Mouse (Mus musculus): ENCODE results near the gene Uqcrh. TPM values are rescaled to one million over a fixed set of nuclear protein-coding genes. Genes with fewer than 3 reads are reported as not detected.
A peak's percentile ranks its signal among the peaks of the same experiment; 100 is the strongest.

The Uqcrh gene
- 1,000 to 10,000 TPM; 1,939 to 2,067 TPM for total RNA-seq (2021)
- long read RNA-seq, experiment 1, transcript Uqcrh-204 (4 exons, 579 nt) = minor isoform, 15 of 805 reads
- long read RNA-seq, experiment 1, transcript Uqcrh-202 (4 exons, 547 nt) = major isoform, 741 of 805 reads
- long read RNA-seq, experiment 1, transcript Uqcrh-205 (2 exons, 423 nt) = minor isoform, 6 of 805 reads
- long read RNA-seq, experiment 1, partial matches to known transcripts = 11 of 805 reads
- long read RNA-seq, experiment 1, other reads (novel, unspliced or antisense) = 29 of 805 reads
- long read RNA-seq, experiment 2, transcript Uqcrh-205 (2 exons, 423 nt) = minor isoform, 14 of 730 reads
- long read RNA-seq, experiment 2, transcript Uqcrh-204 (4 exons, 579 nt) = minor isoform, 5 of 730 reads
- long read RNA-seq, experiment 2, transcript Uqcrh-202 (4 exons, 547 nt) = major isoform, 661 of 730 reads
- long read RNA-seq, experiment 2, partial matches to known transcripts = 2 of 730 reads
- long read RNA-seq, experiment 2, other reads (novel, unspliced or antisense) = 45 of 730 reads

DNA sequence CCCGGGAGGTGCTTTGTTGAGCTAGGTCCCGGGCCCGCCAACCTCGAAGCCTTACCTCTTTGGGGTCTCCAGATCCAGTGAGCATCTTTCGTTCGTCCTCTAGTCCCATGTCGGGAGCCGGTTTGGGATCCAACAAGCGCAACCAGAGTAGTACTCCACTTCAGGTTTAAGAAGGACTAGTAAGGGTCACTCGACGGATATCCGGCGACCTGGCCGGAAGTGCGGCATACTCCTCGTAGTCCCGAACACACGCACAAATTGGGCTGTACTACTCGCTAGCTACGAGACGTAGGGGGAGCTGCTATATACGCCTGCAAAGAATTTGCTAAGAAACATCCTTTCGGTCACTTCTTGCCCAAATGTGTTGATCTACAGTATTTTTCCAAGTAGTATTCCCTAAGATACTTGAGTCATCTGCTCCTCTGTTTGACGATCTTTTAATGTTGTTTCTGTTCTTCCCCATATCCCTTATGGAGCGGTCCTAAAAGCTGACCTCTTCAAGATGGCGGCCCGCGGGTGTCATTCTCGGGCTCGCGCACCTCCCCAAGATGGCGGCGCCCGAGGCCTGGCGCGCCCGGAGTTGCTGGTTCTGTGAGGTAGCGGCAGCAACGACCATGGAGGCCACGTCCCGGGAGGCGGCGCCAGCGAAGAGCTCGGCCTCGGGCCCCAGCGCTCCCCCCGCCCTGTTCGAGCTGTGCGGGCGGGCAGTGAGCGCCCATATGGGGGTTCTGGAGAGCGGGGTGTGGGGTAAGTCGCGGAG lies at the start of gene Uqcrh, which contains the start of gene Lrrc41:
Gene Uqcrh, minus strand, starts transcription at position 211 of the 760 bp plus-strand sequence.
Gene Lrrc41, plus strand, starts transcription at position 409 of the 760 bp plus-strand sequence.
- DNase-seq = peak; percentile 95 to 96

DNA sequence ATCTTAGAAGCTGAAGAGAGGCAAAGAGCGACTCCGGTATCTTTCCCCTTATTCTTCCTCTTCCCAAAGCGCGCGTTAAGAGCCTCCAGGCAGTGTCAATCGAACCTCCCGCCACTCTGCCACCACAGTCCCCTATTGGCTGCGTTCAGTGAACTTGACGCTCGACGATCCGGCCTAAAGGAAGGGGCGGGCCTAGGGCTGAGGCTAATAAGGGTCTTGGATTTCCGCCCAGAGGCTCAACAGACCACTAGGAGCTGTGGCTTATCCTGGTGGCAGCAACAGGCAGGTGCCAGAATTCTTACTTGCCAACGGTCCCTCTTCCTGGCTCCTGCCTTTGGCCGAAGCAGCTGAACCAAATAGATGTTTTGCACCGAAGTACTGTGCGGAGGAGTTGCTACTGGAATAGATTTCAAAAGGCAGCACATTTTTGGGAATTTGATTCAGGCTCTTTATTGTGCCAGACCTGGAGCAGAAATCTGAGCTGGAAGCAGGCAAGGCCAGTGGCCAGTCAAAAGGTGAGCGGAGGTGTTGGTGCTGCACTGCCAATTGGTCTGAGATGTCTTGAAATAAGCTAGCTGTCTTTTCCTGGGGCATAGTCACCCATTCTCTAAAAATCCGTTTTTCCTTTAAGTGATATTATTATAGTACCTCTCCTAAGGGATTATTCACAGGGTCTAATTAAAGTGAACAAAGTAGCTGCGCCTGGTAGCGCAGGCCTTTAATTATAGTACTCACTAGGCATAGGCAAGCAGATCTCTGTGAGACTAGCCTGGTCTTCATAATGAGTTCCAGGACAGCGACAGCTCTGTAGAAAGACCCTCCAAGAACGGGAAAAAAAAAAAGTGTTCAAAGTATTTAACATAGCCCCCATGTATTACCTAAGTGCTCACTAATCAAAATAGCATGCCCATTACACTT lies 49.0 kb upstream of the Uqcrh start, which contains the start of the genes Rad54l and Pomgnt1:
Gene Rad54l, minus strand, starts transcription at position 89 of the 918 bp plus-strand sequence.
Gene Pomgnt1, plus strand, starts transcription at position 239 of the 918 bp plus-strand sequence.
- DNase-seq = peak; percentile 86 to 90

DNA sequence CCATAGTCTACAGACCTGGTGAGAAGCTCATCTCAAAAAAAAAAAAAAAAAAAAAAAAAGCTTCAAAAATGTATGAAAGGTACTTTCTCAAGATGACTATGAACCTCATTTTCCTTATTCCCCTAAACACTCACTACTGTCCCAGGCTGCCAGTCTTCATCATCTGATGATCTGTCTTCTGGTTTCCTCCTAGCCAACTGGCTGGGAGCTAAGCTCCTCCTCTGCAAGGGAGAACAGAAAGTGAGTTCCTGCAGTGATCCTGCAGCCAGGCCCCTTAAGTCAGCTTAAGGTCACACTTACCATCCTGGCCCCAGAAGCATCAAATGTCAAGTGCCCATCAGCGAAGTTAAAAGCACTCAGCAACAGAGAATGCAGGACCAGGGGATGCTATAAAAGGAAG lies 47.9 kb upstream of the Uqcrh start:
- no peak for DNase-seq

DNA sequence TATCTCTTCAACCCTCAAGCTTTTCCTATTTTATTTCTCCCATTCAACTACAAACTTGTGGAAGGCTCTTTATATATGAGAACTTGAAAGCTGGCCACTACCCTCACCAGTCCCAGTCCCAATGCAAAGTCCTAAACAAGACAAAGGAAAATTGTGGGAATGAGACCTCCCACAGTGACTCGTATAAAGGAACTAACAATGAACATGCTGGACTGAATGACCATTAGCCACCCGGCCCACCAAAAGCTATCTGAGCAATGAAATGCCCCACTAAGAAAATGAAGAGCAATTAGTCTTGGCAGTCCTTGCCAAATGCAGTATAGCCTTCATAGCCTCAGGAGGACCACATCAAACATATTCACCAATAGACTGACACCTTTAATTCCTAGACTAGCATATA lies 36.6 kb upstream of the Uqcrh start:
- DNase-seq = no peak

DNA sequence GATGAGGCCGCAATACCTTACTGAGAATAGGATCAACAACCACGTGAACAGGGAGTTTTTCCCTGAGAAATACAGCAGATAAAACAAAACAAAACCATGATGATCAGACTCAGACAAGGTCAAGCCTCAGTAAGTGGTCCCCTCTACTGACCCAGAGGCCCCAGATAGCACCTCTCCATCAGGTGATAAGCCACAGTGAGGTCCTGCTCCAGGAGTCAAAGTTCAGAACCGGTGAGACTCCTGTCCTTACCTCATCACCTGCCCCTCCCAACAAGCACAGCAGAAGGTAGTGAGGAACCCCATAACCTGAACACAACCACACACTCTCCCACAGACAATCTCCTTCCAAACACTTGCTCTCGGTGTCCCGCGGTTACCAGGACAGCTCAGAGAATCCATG lies 35.8 kb upstream of the Uqcrh start:
- no peak for DNase-seq

DNA sequence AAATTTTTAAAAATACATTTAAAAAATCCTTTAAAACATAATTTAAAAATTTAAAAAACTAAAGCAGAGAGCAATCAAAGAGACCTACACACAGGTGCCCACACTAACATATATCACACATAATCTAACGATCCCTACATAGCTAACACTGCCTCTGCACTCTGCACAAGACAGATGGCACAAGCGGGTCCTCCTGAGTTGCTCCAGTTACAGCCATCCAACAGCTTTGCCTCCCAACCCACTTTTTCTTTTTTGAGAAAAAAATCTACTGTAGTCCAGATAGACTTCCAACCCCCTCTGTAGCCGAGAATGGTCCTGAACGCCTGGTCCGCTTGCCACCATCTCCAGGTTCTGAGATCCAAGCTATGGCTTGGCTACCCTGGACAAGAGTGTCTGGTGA lies 30.4 kb upstream of the Uqcrh start:
- DNase-seq = no peak

DNA sequence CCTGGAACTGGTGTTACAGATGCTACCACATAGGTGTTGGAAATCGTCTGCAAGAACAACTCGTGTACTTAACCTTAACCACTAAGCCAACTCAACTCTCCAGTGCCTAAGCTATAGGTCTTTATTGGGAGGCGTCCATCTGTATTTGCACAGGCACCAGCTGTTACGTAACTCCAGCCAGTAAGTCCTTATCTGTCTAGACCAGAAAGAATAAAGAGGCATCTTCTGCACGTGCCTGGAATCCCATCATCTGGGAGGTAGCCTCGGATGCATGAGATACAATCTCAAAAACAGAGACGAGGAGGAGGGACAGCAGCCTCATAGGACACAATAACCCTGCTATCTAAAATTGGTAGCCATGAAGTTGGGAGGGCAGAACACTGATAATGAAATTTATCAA lies 26.1 kb upstream of the Uqcrh start:
- no peak for DNase-seq

DNA sequence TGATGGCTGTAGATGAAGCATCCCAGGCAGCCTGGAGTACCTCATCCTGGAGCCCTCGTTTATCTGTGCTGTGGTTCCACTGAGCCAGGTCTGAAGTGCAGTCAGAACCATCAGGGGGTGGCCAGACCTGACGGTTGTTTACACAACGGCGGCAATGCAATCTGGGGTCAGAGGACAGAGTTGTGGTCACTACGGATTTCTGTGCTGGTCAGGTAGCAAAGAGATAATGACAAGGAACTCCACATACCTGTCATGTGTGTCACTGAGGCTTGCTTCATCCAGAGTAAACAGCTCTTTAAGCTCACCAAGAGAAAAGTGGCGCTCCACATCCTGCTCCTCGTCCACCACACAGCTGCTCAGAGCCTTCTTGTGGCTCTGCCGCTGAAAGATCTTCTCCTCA lies 22.3 kb upstream of the Uqcrh start:
- no peak for DNase-seq

DNA sequence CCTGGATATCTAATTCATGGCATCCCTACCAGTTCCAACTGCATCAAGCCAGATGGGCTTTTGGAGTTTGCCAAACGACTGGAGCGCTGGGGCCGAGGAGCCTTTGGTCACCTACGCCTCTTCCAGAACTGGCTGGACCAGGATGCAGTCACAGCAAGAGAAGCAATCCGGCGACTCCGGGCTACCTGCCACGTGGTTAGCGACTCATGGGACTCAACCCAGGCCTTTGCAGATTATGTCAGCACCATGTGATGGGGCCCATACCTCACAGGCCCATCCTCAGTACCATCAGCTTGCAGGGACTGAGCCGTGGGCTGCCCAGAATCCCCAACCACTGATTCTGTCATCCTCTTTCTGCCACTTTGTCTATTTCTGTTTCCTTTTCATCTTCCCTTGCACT lies 21.4 kb upstream of the Uqcrh start:
- no peak for DNase-seq

DNA sequence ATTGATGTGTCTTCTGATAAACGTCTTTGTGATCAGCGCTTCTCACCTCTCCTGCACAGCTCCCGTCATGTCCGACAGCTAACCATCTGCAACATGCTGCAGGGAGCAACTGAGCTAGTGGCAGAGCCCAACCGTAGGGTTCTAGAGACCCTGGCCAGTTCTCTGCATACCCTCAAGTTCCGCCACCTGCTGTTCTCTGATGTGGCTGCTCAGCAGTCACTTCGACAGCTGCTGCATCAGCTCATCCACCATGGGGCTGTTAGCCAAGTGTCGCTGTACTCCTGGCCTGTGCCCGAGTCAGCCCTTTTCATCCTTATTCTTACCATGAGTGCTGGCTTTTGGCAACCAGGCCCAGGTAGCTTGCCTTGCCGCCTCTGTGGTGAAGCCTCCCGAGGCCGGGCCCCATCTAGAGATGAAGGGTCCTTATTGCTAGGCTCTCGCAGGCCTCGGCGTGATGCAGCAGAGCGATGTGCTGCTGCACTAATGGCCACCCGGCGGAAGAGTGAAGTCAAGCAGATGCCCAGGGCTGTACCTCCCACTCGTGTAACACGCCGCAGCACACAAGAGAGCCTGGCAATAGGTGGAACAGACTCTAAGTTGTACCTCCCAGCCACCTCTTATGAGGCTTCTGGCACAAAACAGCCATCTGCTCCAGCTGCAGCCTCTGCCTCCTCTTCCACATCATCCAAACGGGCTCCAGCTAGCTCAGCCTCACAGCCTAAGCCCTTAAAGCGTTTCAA lies 13.8 kb upstream of the Uqcrh start:
- no peak for DNase-seq

DNA sequence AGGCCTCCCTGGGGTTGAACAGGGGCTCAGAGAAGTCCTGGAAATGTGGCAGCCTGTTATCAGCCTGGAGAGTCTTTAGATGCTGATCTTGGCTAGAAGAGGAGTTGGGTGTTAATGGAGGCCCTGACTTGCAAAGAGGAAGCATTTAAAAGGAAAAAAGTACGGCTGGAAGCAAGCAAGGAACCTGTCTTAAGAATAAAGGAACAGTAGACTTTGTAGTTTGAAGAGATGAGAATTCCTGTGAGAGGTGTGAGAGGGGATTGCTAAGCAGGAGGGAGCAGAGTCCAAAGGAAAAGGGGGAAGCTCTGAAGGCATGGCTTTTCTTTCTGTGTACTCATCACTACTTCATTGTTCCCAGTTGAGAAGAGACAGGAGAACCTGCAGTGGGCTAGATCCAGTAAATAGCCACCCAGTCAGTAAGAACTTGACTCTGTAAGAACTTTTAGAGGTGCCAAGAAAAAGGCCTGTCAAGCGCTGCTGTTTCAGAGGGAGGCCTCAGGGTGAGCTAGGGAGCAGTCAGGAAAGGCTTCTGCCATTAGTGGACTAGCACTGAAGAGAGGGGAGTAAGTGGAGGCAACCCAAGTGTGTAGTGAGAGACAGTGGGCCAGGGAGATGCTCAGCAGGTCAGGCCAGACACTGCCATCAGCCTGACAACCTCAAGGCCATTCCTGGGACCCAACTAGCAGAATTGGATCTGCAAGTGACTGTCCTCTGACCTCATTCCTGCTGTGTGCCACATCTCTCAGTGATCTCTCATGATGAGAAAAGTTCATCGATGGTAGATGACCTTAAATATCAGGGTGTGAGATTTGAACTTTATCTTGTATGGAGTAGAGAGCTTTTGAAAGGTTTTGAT lies 2.6 kb upstream of the Uqcrh start:
- DNase-seq = peak in 1 of 2 experiments; percentile 26

DNA sequence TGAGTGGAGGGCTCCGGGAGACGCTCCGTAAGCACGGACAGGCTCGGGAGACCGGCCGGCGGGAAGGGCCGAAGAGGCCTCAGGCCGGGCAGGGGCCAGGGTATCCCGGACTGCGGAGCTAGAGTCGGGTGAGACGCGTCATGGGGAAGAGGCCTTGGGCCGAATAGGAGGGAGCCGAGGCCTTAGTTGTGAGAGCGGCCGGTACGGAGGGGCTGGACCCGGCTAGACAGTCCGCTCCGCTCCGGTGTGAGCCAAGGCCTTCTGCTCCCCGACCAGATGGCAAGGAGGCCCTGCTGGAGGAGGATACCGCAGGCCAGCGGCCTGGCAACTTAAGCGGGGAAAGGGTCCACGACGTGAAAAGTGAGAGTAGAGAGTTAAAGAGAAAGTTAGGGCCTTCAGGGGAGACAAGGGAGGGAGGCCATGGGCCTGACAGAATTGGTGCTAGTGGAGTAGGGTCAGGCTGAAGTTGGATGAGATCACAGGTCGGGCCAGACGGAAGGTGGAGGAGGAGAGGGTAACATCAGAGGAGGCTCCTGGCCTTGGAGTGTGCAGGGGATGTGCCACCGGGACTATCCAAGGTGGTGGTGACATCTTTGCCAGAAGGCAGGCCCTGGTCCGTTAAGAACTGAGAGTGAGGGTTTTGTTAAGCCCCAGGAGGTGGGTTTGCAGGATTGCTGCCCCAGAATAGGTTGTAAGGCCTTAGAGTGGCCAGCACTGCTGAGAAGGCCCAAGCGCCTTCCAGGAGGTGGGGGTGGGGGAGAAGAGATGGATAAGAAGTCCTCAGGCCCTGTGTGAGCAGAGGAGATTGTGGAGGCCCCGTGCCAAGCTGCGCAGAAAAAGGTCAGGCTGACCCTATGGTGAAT lies 1.7 kb upstream of the Uqcrh start:
- peak; percentile 49 to 62 for DNase-seq

DNA sequence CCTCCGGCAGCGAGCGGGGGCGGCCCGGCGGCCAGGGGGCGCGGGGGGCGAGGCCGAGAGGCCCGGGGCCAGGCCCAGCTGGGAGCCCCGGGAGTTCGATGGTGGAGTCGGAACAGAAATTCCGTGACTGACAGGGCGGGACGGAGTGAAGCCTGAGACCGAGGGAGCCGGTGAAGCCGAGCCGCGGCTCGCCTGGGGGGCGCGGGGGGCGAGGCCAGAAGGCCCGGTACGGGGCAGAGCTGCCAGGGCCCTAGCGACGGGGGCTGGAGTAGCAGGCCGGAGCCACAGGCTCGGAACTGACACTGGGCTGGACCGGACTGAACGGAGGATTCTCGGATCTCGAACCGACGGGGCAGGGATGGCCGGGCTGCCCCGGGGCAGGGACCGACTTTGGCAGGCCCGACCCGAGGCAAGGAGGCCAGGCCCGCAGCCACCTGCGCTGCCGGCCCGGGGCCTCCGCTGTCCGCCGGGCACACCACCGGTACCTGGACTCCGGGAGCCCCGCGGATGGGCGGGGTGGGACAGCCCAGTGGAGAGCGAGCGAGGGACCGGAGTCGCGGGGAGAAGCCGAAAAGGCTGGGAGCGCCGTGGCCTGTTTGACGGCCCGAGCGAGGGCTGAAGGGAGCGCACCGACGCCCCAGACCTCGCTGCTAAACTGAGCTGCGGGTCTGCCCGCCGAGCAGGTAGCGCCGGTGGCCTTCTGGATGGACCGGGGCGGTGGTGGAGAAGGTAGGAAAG lies 929 bp upstream of the Uqcrh start:
- DNase-seq = peak; percentile 74 to 79

DNA sequence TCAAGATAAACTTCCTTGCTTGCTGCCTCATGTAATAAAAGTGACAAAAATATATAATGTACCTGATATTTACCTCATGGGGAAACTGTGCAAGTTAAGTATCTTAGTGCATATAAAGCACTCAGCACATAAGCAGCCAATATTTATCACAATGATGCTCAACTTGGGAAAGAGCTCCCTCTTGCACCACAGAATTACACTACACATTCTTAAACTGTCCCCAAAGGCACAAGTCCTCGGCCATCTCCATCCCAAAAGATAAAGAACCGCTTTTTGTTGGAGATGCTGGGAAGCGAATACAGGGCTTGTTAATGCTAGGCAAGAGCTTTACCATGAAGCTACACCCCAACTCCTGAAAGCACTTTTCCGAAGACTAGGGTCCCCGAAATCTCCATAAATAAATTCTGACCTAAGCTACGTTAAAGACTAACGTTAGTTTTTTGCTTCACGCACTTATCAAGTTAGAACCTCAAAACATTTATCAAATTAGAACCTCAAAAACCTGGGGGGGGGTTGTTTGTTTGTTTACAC lies 661 bp downstream of the Uqcrh start:
- DNase-seq = peak; percentile 15 to 27

DNA sequence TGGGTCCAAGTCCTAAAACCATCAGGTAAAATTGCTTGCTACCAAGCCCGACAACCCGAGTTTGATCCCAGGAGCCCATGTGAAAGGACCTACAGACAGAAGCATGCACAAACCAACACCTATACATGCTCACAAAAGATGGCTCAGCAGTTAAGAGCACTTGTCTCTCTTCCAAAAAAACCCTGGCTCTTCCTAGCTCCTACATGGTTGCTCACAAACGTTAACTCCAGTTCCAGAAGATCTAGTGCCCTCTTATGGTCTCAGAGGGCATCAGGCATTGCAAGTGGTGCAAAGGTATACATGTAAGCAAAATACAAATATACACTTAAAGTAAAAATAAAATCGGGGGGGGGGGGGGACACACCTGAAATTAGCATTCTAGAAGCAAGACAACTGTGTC lies 1.7 kb downstream of the Uqcrh start:
- DNase-seq = no peak

DNA sequence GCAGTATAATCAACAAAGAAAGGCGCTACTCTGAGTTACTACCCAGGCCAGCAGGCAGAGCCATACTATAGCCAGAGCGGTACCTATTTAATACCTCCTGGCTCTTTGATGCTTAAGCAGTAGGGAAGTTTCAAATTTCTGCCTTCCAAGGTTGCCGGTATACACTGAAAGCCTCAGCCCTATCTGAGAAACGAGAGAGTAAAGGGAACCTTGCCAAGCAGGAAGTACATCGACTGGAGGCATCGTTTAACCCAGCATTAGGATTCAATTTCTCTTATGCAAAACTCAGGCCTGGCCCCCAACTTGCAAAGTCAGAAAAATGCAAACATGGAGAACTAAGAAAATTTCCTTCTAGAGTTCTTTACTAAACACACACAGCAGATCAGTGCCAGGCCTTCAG lies 4.8 kb downstream of the Uqcrh start:
- DNase-seq = no peak

DNA sequence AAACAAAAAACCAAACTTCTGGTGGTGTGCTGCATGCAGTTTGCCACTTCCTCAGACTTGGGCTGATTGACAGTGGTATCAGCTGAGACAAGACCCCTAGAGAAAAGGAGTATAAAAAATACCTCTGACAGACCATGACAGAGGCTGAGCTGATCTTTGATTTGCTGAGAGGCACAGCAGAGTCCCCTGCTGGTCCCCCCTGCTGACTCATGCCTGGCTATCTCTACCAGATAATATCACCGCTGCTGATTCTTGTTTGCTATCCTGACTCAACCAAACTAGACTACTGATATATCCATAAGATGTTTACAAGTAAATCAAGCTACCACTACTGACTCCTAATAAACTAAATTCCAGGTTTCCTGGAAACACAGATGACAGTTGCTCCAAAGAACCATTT lies 11.0 kb downstream of the Uqcrh start:
- DNase-seq = no peak

Measured in heart, adult 18-20 months (tissue).